Mouse (Mus musculus): ENCODE measurements at regions not wholly inside any gene's neighbourhood (a gene's known extent, or its start where the extent isn't known, plus 50 kb on each side); places are given as distances from the start of the nearest gene placed in this dataset. TPM values are rescaled to one million over a fixed set of nuclear protein-coding genes. Genes with fewer than 3 reads are reported as not detected.

Small RNA genes in the stretch of these regions (microRNA-seq; reads per million reads assigned to microRNA genes)
- gene Gm27690, result not detected
